Mouse (Mus musculus) midbrain, embryonic 11.5 days (tissue): ENCODE measurements at regions not wholly inside any gene's neighbourhood (a gene's known extent, or its start where the extent isn't known, plus 50 kb on each side); places are given as distances from the start of the nearest gene placed in this dataset.

Source experiments
- ATAC-seq: fragments of 200-750 bp; cut with Nextera tagmentation; 2 replicates; pipeline ENCODE4 v1.8.0; 2017; ENCODE audit warnings: moderate TSS enrichment, moderate library complexity; ENCODE audit not compliant: low FRiP score
- DNase-seq: peaks from one replicate; pipeline ENCODE4 v3.0.0; 2015; ENCODE audit warnings: low spot score; ENCODE audit errors: missing footprints
- H3K27ac ChIP-seq: fragments of 300-500 bp; sonication (generic); 2 replicates; pipeline ENCODE4 v1.5.1; 2014; ENCODE audit warnings: low read depth, low read length
- H3K27me3 ChIP-seq: fragments of 300-500 bp; sonication (generic); 2 replicates; pipeline ENCODE4 v1.6.1; 2014; ENCODE audit warnings: mild to moderate bottlenecking, low read length, moderate library complexity, mixed read lengths; ENCODE audit not compliant: control insufficient read depth, insufficient read depth
- H3K36me3 ChIP-seq: fragments of 300-500 bp; sonication (generic); 2 replicates; pipeline ENCODE4 v1.6.1; 2014; ENCODE audit warnings: mild to moderate bottlenecking, low read length, moderate library complexity, mixed read lengths; ENCODE audit not compliant: control insufficient read depth, insufficient read depth
- H3K4me1 ChIP-seq: fragments of 300-500 bp; sonication (generic); 2 replicates; pipeline ENCODE4 v1.6.1; 2014; ENCODE audit warnings: low read length; ENCODE audit not compliant: control insufficient read depth, insufficient read depth
- H3K4me2 ChIP-seq: fragments of 300-500 bp; sonication (generic); 2 replicates; pipeline ENCODE4 v1.6.1; 2014; ENCODE audit warnings: mild to moderate bottlenecking, moderate library complexity
- H3K4me3 ChIP-seq: fragments of 300-500 bp; sonication (generic); 2 replicates; pipeline ENCODE4 v1.5.1; 2014; ENCODE audit warnings: low read depth, low read length
- H3K9ac ChIP-seq: fragments of 300-500 bp; sonication (generic); 2 replicates; pipeline ENCODE4 v1.6.1; 2014; ENCODE audit warnings: low read length
- H3K9me3 ChIP-seq: fragments of 300-500 bp; sonication (generic); 2 replicates; pipeline ENCODE4 v1.6.1; 2016; ENCODE audit warnings: low read length; ENCODE audit not compliant: control insufficient read depth
- WGBS: fragments of 180-500 bp; shearing (Covaris S2); extraction: QIAGEN DNeasy Blood & Tissue Kit; methylation state at CpG from one replicate; pipeline ENCODE4 v1.1.7; 2014; 5-methylcytosine and 5-hydroxymethylcytosine counted together

GRCm38 (mm10) chr5:90049856-90050255 is 166.7 kb upstream of the Adamts3 start:
- 94% methylated on average over 3 of the region's 3 CpGs for WGBS
- Histone ChIP-seq H3K27me3 (no peaks in the 10 kb centered on the region), H3K4me2 (no peak overlapping the region), H3K27ac (no peak overlapping the region), H3K9ac (no peak overlapping the region), H3K4me1 (no peaks in the 10 kb centered on the region), H3K36me3 (no peaks in the 10 kb centered on the region), H3K9me3 (no peaks in the 10 kb centered on the region), H3K4me3 (no peak overlapping the region)
- DNase-seq, result no peak
- ATAC-seq, result no peak

DNA sequence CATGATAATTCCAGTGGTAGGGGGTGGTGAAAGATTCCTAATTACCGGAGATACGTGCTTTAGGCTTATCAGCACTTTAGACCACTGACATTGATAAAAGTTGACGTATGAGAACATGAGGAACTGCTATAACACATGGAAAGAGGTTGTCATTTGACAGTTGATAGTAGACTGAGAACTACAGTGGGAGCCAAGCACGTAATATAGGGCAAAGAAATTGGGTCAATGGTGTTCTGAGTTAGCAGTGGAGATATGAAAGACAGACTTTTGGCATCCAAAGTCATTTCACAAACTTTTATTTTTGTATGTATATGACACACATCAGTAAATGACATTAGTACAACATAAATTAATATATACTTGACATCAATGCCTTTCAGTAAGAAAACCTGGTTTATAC is 159.6 kb upstream of the Adamts3 start:
- Histone ChIP-seq H3K9ac (no peak overlapping the region), H3K27ac (no peak overlapping the region), H3K4me3 (no peak overlapping the region), H3K4me1 (no peaks in the 10 kb centered on the region), H3K9me3 (no peaks in the 10 kb centered on the region), H3K36me3 (no peaks in the 10 kb centered on the region), H3K27me3 (no peaks in the 10 kb centered on the region), H3K4me2 (no peak overlapping the region)
- 84% methylated on average over 4 of the region's 4 CpGs for WGBS
- DNase-seq (no peak), ATAC-seq (no peak)

GRCm38 (mm10) chr5:90033103-90033502 is 150.0 kb upstream of the Adamts3 start:
- 58% methylated on average over 5 of the region's 5 CpGs for WGBS
- no peak overlapping the region for H3K4me2 ChIP-seq
- H3K4me3 ChIP-seq, result no peak overlapping the region
- no peak overlapping the region for H3K27ac ChIP-seq
- no peak for DNase-seq
- no peaks in the 10 kb centered on the region for H3K4me1 ChIP-seq
- H3K36me3 ChIP-seq, result no peaks in the 10 kb centered on the region
- no peak overlapping the region for H3K9ac ChIP-seq
- no peaks in the 10 kb centered on the region for H3K27me3 ChIP-seq
- no peaks in the 10 kb centered on the region for H3K9me3 ChIP-seq
- no peak for ATAC-seq

DNA sequence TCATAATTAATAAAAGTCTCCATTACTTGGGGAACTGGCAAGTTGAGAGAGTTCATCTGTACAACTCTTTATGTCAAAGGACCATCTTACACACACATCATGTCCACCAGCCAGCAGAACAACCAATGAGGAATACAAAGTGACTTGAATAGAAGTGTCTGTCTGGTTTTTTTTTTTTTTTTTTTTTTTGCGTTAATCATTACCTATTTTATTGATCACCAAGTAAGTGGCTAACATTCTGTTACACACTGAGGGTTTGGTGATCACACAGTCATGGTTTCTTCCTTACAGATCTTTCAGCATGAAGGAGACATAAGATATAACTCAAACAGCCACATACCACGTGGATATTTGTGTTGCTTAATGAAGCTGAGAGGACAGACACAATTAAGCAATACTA is 147.6 kb upstream of the Adamts3 start:
- 86% methylated on average over 2 of the region's 2 CpGs for WGBS
- ATAC-seq, result no peak

DNA sequence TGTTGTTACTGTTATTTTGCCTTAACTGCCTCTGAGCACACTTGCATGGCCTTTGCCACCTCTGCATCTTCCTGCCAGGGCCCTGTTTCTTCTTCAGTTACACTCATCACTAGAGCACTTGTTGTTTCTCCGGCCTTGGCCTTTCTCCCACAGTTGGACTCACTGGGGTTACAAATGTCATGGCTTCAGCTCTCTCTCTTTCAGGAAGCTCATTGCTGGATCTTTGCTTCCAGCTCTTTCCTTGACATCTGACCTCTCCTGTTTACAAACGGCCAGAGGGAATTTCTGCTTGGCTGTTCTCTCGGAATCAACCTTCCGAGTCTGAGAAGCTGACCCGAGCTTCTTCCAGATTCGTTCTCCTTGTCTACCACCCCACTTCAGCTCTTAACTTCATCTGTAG is 146.6 kb upstream of the Adamts3 start:
- Histone ChIP-seq H3K27ac (no peak overlapping the region), H3K4me2 (no peak overlapping the region), H3K27me3 (no peaks in the 10 kb centered on the region), H3K9me3 (no peaks in the 10 kb centered on the region), H3K9ac (no peak overlapping the region), H3K4me1 (no peaks in the 10 kb centered on the region), H3K36me3 (no peaks in the 10 kb centered on the region), H3K4me3 (no peak overlapping the region)
- no peak for ATAC-seq
- WGBS, result 57% methylated on average over 6 of the region's 6 CpGs
- DNase-seq, result no peak

More for the DNA sequence above, 147.6 kb upstream of the Adamts3 start:
- no peaks in the 10 kb centered on the region for H3K36me3 ChIP-seq
- no peaks in the 10 kb centered on the region for H3K4me1 ChIP-seq
- H3K27ac ChIP-seq, result no peak overlapping the region
- no peak overlapping the region for H3K4me2 ChIP-seq
- no peaks in the 10 kb centered on the region for H3K27me3 ChIP-seq
- no peak overlapping the region for H3K9ac ChIP-seq
- no peak overlapping the region for H3K4me3 ChIP-seq
- DNase-seq, result no peak
- no peaks in the 10 kb centered on the region for H3K9me3 ChIP-seq

DNA sequence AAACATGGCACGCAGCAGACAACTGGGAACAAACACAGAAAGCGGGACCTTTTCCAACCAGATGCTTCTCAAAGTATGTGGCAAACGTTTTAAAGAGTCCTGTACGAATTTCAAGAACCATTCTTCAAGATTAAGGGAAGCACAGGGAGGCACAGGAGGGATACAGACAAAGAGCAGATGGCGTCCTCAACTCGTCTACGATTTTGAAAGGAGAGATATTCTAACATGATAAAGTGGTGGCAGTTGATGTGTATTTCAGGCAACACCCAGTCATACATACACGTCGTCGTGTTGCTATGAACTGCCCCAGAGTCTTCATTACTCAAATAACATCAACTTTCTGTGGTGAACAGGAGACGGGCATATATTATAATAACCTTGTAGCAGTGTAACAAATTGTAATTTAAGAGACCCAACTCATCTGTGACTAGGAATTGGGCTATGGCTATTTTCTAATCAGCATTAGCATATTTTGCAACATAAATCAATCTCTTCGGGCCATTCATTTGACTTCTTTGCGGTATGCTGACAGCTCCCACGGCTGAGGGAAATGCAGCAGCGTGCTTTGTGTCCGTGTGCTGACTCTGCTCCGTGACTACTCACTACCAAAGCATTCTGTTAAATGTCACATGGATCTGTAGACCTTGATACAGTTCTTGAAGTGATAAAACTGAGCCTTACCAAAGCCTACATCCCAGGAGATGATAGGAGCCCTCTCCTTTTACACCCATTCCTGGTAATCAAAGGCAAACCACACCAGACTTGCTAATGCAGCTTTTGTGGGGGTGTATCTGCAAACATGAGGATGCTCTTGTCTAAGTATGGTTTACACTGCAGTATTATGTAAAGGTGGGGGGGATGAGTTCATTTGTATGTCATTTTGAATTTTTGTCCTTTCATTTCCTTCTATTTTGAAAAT is 144.0 kb upstream of the Adamts3 start:
- H3K9ac ChIP-seq, result no peak overlapping the region
- no peak overlapping the region for H3K4me3 ChIP-seq
- H3K4me1 ChIP-seq, result no peaks in the 10 kb centered on the region
- no peak for ATAC-seq
- no peak overlapping the region for H3K27ac ChIP-seq
- H3K9me3 ChIP-seq, result no peaks in the 10 kb centered on the region
- no peaks in the 10 kb centered on the region for H3K36me3 ChIP-seq
- no peaks in the 10 kb centered on the region for H3K27me3 ChIP-seq
- no peak for DNase-seq
- WGBS, result 87% methylated on average over 17 of the region's 17 CpGs
- no peak overlapping the region for H3K4me2 ChIP-seq

DNA sequence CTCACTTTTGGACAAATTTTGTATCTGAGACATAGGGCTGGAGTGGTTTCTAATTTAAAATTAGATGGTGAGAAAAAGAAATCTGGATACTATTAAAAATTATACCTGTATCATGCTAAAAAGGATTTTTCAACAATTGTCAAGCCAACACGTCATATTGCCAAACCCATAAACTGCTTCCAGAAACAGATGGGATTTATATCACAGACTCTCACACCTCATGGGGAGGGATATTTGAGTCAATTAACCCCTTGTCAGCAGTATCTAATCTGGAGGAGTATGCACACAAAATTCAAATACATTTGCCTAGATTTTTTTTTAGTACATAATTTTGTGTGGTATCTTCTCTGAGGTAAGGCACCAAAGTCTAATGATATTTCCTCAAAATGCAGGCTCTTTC is 138.3 kb upstream of the Adamts3 start:
- WGBS, result 93% methylated on average over 1 of the region's 1 CpGs
- H3K4me1 ChIP-seq, result no peaks in the 10 kb centered on the region

DNA sequence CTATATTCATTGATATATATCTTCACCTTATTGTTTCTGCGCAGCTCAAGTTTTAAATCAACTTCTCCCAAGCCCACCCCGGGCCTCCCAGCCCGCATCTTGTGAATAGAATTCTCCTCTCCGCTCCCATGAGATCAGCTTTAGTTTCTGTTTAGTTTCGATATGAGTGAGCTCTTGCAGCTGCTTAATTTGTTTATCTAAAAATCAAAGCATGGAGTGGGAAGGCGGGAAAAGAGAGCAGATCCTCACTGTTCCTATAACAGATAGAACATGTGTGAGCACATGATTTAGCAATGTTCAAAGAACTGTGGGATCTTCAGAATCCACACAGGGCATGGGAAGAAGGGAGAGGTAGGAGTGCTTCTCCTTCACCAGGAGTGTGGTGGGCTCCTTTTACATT is 117.6 kb upstream of the Adamts3 start:
- ATAC-seq, result no peak
- H3K27ac ChIP-seq, result no peak overlapping the region
- H3K9me3 ChIP-seq, result no peaks in the 10 kb centered on the region
- H3K9ac ChIP-seq, result no peak overlapping the region
- no peaks in the 10 kb centered on the region for H3K27me3 ChIP-seq
- no peak for DNase-seq
- 92% methylated on average over 6 of the region's 6 CpGs for WGBS
- H3K4me3 ChIP-seq, result no peak overlapping the region
- H3K4me1 ChIP-seq, result no peaks in the 10 kb centered on the region
- H3K4me2 ChIP-seq, result no peak overlapping the region
- H3K36me3 ChIP-seq, result no peaks in the 10 kb centered on the region

More for the DNA sequence above, 138.3 kb upstream of the Adamts3 start:
- DNase-seq (no peak), ATAC-seq (no peak)
- Histone ChIP-seq H3K4me2 (no peak overlapping the region), H3K27me3 (no peaks in the 10 kb centered on the region), H3K9ac (no peak overlapping the region), H3K36me3 (no peaks in the 10 kb centered on the region), H3K27ac (no peak overlapping the region), H3K9me3 (no peaks in the 10 kb centered on the region), H3K4me3 (no peak overlapping the region)

DNA sequence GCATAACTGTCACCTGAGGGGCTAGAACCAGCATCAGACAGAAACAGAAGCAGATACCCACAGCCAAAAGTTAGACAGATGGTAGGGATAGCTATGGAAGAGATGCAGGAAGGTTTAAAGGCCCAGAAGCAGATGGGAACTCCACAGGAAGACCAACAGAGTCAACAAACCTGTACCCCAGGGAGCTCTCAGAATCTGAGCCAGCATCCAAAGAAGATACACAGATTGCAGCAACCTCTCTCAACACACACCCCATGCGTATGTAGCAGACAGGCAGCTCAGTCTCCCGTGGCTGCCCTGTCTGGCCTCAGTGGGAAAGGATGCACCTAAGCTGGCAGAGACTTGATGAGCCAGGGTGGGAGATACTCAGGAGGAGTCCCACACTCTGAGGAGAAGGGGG is 108.4 kb upstream of the Adamts3 start:
- Histone ChIP-seq H3K4me1 (no peaks in the 10 kb centered on the region), H3K36me3 (no peaks in the 10 kb centered on the region), H3K9me3 (no peaks in the 10 kb centered on the region), H3K9ac (no peak overlapping the region), H3K4me2 (no peak overlapping the region), H3K27me3 (no peaks in the 10 kb centered on the region), H3K27ac (no peak overlapping the region), H3K4me3 (no peak overlapping the region)
- DNase-seq, result no peak
- no peak for ATAC-seq
- WGBS, result 76% methylated on average over 2 of the region's 2 CpGs
